In genomic region chr14:118816503-118816902, GRCm38 (mm10) we compare ENCODE assay signal across 10 mouse cellular contexts. TPM values are rescaled to one million over a fixed set of nuclear protein-coding genes. Genes with fewer than 3 reads are reported as not detected.
DNase-seq lines count a peak whose midpoint lies in the region; ATAC-seq and TF ChIP-seq lines count a peak whose summit lies in the region.
"Had no signal": no experiment of that assay in that cellular context is flagged by ENCODE, and none has a peak within 500 bp of the region (broad histone marks: within the 10 kb centered on the region; RNA-seq: fewer than 3 reads in every experiment).

No protein-coding gene starts in this region.

- H3K9ac ChIP-seq in heart, postnatal 0 days (replicated peaks; ENCODE audit: low read depth, low read length), result no peak overlapping the region
- H3K9ac ChIP-seq in forebrain, embryonic 16.5 days (replicated peaks; ENCODE audit: low read depth, low read length), result no peak overlapping the region
- H3K9ac ChIP-seq: embryonic facial prominence, embryonic 15.5 days had no signal

- WGBS in heart, postnatal 0 days, result 19% methylated on average over 4 of the region's 4 CpGs
- whole genome bisulfite sequencing in forebrain, embryonic 16.5 days, result 11% methylated on average over 4 of the region's 4 CpGs

- H3K4me2 ChIP-seq in heart, postnatal 0 days (ENCODE audit: low read depth, low read length), result no peak overlapping the region
- H3K4me2 ChIP-seq in forebrain, embryonic 16.5 days (ENCODE audit: low read length), result no peak overlapping the region
- H3K4me2 ChIP-seq: embryonic facial prominence, embryonic 15.5 days had no signal

- H3K36me3 ChIP-seq in heart, postnatal 0 days (replicated peaks; ENCODE audit: control insufficient read depth, insufficient read depth, low read length), result no peaks in the 10 kb centered on the region
- no peaks in the 10 kb centered on the region for H3K36me3 ChIP-seq in forebrain, embryonic 16.5 days (ENCODE audit: control insufficient read depth, insufficient read depth)
- H3K36me3 ChIP-seq: embryonic facial prominence, embryonic 15.5 days had no signal

- H3K4me1 ChIP-seq in heart, postnatal 0 days (ENCODE audit: control insufficient read depth, insufficient read depth), result no peaks in the 10 kb centered on the region
- H3K4me1 ChIP-seq in forebrain, embryonic 16.5 days (replicated peaks; ENCODE audit: control insufficient read depth, insufficient read depth, low read length), result no peaks in the 10 kb centered on the region

- H3K27ac ChIP-seq in heart, postnatal 0 days (ENCODE audit: low read depth), result no peak overlapping the region
- no peak overlapping the region for H3K27ac ChIP-seq in forebrain, embryonic 16.5 days (ENCODE audit: low read length)
- H3K27ac ChIP-seq: embryonic facial prominence, embryonic 15.5 days; macrophage had no signal

- H3K9me3 ChIP-seq in heart, postnatal 0 days (replicated peaks; ENCODE audit: control insufficient read depth, low read length), result 0 out of 2 replicates have a peak, but pooled peaks cover 4% of the 10 kb centered on the region
- H3K9me3 ChIP-seq in forebrain, embryonic 16.5 days (ENCODE audit: control insufficient read depth, low read length), result no peaks in the 10 kb centered on the region
- H3K9me3 ChIP-seq: embryonic facial prominence, embryonic 15.5 days had no signal

- intact Hi-C loops in heart, postnatal 25 days (cut with DNase I), result loop anchor here (1.0 to 2.0 kb wide), 3 partner anchors 41 to 208 kb away; no protein-coding TSS in a partner anchor
- intact Hi-C loops in left cerebral cortex, postnatal 25 days (cut with DNase I), result loop anchor here (1.0 to 2.0 kb wide), 2 partner anchors 42 to 200 kb away; no protein-coding TSS in a partner anchor

- no peak for ATAC-seq in heart, postnatal 0 days (ENCODE audit: insufficient read depth, low read depth)
- 0 out of 2 replicates have a peak, but pooled peaks have one; percentile 14 for ATAC-seq in forebrain, embryonic 16.5 days
- no peak for ATAC-seq in monocyte, adult 5-6 weeks (replicated peaks; ENCODE audit: insufficient number of reproducible peaks, low FRiP score, low TSS enrichment, poor library complexity, severe bottlenecking)

- TF ChIP-seq CTCF in heart, postnatal 0 days (IDR thresholded peaks at IDR 0.05; ENCODE audit: low read depth), result peak; percentile 77

- H3K27me3 ChIP-seq in heart, postnatal 0 days (ENCODE audit: control insufficient read depth, insufficient read depth, low read length), result 0 out of 2 replicates have a peak, but pooled peaks cover 6% of the 10 kb centered on the region
- H3K27me3 ChIP-seq in forebrain, embryonic 16.5 days (replicated peaks; ENCODE audit: control insufficient read depth, insufficient read depth, low read length), result peaks cover 2% of the 10 kb centered on the region; the same call in 1 of the 2 replicates
- H3K27me3 ChIP-seq: embryonic facial prominence, embryonic 15.5 days had no signal

- no peak for TF ChIP-seq EP300 in heart, postnatal 0 days (IDR thresholded peaks at IDR 0.05; ENCODE audit: low read depth)

- H3K4me3 ChIP-seq in heart, postnatal 0 days (ENCODE audit: low read depth, low read length), result no peak overlapping the region
- H3K4me3 ChIP-seq in forebrain, embryonic 16.5 days (replicated peaks; ENCODE audit: low read length), result no peak overlapping the region
- H3K4me3 ChIP-seq: embryonic facial prominence, embryonic 15.5 days had no signal

- peak; percentile 29 for DNase-seq in heart, postnatal 0 days (ENCODE audit: low spot score)
- DNase-seq in heart, postnatal 25 days (ENCODE audit: low spot score), result no peak
- DNase-seq in CD4-positive, CD25-positive, alpha-beta regulatory T cell, adult 2 months (ENCODE audit: low read depth, low spot score), result peak; percentile 79
- peak; percentile 59 for DNase-seq in adipocyte (ENCODE audit: low spot score)
- DNase-seq in left cerebral cortex, postnatal 25 days (ENCODE audit: low spot score in 2 of 2), result peak; percentile 53 to 58
- DNase-seq in naive thymus-derived CD4-positive, alpha-beta T cell, adult 2 months (ENCODE audit: low read depth), result peak; percentile 88

RNA-seq across cellular contexts. Expression of gene Cldn10, which starts 28.8 kb away (rescaled TPM):
- total RNA-seq in heart, postnatal 0 days (2014; rRNA removed; ENCODE audit: low replicate concordance), result 1.7 TPM in 1 of 2 replicates, not detected in the other
- polyA plus RNA-seq in heart, postnatal 0 days (2015; fragmentation: Nextera tagmentation; extraction: Ambion mirVana), result 0.15 and 0.77 TPM in 2 replicates
- under 1 TPM in 1 of 2 experiments, not detected in 1; 0.22 TPM for total RNA-seq in heart, postnatal 25 days (2021)
- 1.8 and 1.9 TPM in 2 replicates for polyA plus RNA-seq in forebrain, embryonic 16.5 days (2015; fragmentation: Nextera tagmentation; extraction: Ambion mirVana)
- 10 to 100 TPM; 28.4 to 30.2 TPM for total RNA-seq in left cerebral cortex, postnatal 25 days (2021)
- 0.29 TPM in 1 of 3 replicates, not detected in the others for total RNA-seq in monocyte, adult 5-6 weeks (2017)
- polyA plus RNA-seq: macrophage had no signal

Comparison
In these comparisons a context has a peak if more than half of its experiments do, and no peak if none do; other contexts are left out.
1. RNA of gene Cldn10, which starts 28.8 kb away (total RNA-seq): 28.4 to 30.2 TPM in left cerebral cortex, postnatal 25 days; 1.7 TPM in heart, postnatal 0 days, 0.22 TPM in heart, postnatal 25 days and 0.29 TPM in monocyte, adult 5-6 weeks; every median in the first group is over 10 times any median in the second.